Mouse (Mus musculus) mouse embryonic stem cell (cell line): ENCODE data around the gene Sfpq.
"Not testable (repeated sequence)": the region's sequence is repeated elsewhere in the genome, so short reads cannot be mapped to it uniquely, and the experiment has no call there.

ENCODE experiments used
- in situ Hi-C, 2 experiments: fragments of 300-500 bp; cut with MboI; formaldehyde crosslinking; loops; 1 replicate in 1 of 2; 3 replicates in 1 of 2; pipeline ENCODE4 v1.14.3; 2019 to 2020; ENCODE audit warnings: low sequenced_read_pairs in 2 of 2, low pct_unique_long_range_greater_than_20kb in 1 of 2, mixed read lengths in 1 of 2; ENCODE audit not compliant: unreplicated experiment in 1 of 2

Sfpq gene

DNA sequence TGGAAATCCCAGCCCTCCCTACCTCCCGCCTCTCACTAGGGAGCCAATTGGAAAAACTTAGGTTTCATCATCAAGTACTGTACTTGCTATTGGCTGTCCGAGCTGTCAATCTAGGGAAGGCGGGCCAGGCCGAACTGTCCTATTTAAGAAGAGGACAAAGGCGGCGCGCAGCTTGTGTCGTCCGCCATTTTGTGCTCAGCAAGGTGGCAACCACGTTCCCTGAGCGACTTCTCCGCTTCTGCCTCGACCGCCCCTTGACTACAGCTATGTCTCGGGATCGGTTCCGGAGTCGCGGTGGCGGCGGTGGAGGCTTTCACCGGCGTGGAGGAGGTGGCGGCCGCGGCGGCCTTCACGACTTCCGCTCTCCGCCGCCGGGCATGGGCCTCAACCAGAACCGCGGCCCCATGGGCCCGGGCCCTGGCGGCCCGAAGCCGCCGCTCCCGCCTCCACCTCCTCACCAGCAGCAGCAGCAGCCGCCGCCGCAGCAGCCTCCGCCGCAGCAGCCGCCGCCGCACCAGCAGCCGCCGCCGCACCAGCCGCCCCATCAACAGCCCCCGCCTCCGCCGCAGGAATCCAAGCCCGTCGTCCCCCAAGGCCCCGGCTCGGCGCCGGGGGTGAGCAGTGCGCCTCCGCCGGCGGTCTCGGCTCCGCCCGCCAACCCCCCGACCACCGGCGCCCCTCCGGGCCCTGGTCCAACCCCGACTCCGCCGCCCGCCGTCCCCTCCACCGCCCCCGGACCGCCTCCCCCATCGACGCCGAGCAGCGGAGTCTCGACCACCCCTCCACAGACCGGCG, at the start of gene Sfpq:
TSS of gene Sfpq (plus strand) at position 174 of the 795 bp plus-strand sequence.
- in situ Hi-C loops: no loop called here

DNA sequence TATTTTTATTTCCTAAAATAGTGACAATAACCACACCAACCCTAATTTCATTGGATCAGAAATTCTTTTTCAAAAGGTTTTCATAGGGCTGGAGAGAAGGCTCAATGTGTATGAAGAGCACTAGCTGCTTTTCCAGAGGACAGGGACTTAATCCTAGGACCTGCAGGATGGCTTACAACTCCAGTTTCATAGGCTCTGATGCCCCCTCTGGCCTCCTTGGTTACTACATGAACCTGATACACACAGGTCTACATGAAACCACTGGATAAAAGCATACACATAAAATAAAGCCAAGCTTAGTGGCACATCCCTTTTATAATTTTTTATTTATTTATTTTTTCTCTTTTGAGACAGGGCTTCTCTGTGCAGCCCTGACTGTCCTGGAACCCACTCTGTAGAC, 43.7 kb upstream of the Sfpq start:
- in situ Hi-C loops: no loop called here

DNA sequence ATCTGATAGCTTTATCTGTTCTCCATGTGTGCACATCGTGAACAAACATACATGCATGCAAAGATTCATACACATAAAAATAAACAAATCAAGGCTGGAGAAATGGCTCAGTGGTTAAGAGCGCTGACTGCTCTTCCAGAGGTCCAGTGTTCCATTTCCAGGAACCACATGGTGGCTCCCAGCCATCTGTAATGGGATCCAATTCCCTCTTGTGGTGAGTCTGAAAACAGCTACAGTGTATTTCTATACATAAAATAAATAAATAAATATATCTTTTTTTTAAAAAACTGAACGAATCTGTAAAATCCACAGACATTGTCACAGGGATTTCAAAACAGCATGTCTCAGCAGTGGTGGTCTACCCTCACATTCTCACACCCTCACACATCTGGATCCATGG, 42.4 kb upstream of the Sfpq start:
- in situ Hi-C loops: no loop called here

DNA sequence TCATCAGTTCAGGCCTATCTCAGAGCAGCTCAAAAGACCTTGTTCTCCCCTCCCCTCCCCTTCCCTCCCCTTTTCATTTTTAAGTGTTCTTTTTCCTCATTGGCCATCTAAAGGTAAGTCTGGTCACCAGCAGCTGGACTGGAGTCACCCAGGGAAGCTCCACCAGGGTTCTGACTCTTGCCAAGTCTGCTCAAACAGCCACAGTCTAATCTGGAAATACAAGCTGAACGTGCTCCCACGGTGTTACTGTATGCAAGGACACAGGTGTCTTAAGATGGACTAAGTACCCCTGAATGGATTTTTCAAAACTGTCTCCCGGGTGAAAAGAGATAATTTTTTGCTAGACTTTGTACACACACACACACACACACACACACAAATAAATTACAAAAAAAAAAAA, 37.8 kb upstream of the Sfpq start:
- in situ Hi-C loops: no loop called here

DNA sequence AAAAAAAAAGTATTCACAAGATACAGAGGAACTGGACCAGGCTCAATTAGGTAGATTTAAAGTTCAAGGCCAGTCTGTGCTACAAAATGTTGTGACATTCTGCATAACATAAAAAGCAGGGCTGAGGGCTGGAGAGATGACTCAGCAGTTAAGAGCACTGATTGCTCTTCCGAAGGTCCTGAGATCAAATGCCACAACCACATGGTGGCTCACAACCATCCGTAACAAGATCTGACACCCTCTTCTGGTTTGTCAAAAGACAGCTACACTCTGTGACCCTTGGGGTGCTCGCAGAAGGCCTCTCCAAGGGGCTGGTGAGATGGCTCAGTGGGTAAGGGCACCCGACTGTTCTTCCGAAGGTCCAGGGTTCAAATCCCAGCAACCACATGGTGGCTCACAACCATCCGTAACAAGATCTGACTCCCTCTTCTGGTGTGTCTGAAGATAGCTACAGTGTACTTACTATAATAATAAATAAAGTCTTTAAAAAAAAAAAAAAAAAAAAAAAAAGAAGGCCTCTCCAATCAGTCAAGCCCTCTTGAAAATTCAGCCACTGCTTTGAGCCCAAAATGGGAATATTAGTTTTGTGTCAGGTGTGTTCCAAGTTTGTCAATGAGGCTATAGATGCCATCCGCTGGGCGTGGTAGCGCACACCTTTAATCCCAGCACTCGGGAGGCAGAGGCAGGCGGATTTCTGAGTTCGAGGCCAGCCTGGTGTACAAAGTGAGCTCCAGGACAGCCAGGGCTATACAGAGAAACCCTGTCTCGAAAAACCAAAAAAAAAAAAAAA, 37.2 kb upstream of the Sfpq start:
- in situ Hi-C loops: not testable (repeated sequence)

DNA sequence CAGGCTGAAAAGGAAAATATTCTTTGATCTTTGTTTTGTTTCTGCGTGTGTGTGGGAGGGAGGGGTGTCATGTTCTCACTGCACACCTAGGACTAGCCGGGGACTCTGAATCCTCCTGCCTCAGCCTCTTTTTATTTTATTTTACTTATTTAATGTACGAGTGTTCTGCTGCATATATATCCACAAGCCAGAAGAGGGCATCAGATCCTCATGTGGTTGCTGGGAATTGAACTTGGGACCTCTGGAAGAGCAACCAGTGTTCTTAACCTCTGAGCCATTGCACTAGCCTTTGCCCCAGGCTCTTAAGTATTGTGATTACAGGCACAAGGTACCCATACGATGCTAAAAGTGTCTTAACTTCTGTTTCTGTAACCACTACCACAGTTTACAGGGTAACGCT, 34.4 kb upstream of the Sfpq start:
- in situ Hi-C loops: no loop called here

DNA sequence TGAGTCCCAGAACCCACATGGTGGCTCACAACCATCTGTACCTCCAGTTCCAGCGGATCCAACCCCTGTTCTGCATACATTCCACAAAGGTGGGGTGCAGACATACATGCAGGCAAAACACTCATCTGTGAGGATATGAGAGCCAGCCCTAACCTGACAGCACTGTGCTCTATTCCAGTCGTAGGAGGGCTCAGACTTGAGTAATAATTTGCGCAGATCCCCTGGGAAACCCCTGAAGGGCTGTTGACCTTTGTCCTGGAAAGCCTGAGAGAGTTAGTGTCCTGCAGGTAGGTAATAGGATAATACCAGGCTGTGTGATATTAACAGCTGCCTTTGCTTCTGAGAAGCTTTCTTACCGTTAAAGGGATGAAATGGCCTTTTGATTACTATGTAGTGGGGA, 32.6 kb upstream of the Sfpq start:
- in situ Hi-C loops: no loop called here

DNA sequence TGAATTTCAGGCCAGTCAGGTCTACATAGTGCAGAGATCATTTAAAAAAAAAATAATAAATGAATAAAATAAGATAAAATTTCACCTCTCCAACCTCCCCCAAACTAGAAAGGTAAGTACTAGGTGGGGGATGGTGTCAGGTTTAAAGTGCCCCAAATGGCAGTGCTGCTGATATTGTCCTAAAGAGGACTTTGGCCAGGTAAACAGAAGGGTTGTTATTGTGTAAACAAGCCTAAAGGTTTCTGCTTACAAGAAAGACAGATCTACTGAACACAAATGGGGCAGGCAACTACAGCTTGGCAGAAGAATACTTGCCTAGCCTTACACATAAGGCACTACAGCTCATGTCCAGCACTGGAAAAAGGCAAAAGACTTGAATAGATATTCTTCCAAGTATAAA, 30.6 kb upstream of the Sfpq start:
- in situ Hi-C loops: no loop called here

DNA sequence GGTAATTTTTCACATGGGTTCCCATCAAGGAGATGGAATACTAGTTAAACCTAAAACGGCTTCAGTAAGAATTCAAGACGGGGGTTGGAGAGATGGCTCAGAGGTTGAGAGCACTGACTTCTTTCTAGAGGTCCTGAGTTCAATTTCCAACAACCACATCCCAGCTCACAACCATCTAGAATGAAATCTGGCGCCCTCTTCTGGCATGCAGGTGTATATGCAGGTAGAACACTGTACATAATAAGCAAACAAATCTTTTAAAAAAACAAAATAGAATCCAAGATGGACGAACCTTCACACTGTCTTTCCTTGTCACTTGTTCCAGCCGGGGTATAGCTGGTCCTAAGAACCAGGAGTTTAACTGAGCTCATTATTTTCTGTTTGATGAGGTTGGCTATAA, 28.8 kb upstream of the Sfpq start:
- in situ Hi-C loops: no loop called here

DNA sequence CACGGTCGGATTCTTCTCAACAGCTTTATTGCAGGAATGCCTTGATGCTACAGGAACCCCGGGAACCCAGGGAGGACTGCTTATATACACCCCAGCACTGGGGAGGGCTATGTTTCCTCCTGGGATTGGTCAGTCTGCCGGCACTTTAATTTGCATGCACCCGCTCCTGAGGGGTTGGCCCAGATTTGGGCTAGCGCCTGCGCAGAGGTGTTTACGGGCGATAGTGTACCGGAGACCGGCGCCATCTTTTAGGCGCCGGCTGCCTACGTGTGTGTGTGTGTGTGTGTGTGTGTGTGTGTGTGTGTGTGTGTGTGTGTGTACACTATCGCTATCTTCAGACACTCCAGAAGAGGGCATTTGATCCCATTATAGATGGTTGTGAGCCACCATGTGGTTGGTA, 21.8 kb upstream of the Sfpq start:
- in situ Hi-C loops: not testable (repeated sequence)

DNA sequence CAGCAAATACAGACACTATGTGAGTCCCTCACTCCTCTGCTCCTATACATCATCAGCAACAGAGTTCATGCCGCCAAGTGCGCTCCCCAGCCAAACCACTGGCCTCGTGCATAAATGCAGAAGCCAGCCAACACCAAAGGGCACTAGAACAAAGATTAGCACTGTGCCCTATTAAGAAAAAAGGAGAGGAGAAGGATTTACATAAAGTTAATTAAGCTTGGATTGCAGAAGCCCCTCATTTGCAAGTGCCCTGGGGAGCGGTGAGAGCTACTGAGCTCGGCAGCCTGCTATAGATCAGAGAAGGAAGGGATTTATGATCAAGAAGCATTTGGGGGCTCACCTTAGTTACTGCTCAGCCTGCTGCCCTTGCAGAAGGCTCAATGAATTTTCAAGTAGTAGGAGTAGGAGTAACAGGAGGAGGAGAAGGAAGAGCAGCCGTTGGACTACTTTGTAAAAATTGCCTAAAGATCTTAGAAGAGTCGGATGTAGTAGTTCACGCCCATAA, 20.5 kb upstream of the Sfpq start:
- in situ Hi-C loops: no loop called here

DNA sequence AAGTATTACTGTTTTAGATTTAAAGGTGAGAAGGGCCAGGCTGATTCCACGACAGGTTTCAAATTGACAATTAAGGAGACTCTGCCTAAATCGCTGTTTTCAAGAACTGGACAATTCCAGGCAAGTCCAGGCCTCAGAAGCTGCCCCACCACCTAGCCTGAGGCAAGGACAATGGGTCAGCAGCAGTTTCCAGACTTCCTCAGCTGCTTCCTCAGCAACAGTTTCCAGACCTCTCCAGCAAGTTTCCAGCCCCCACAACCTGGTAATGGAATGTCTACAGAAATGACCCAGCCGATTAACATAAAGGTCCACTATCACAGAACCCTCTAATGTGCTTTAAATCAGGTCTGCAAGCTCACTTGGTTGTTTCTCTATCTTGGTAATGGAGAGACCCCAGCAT, 16.7 kb upstream of the Sfpq start:
- in situ Hi-C loops: no loop called here

DNA sequence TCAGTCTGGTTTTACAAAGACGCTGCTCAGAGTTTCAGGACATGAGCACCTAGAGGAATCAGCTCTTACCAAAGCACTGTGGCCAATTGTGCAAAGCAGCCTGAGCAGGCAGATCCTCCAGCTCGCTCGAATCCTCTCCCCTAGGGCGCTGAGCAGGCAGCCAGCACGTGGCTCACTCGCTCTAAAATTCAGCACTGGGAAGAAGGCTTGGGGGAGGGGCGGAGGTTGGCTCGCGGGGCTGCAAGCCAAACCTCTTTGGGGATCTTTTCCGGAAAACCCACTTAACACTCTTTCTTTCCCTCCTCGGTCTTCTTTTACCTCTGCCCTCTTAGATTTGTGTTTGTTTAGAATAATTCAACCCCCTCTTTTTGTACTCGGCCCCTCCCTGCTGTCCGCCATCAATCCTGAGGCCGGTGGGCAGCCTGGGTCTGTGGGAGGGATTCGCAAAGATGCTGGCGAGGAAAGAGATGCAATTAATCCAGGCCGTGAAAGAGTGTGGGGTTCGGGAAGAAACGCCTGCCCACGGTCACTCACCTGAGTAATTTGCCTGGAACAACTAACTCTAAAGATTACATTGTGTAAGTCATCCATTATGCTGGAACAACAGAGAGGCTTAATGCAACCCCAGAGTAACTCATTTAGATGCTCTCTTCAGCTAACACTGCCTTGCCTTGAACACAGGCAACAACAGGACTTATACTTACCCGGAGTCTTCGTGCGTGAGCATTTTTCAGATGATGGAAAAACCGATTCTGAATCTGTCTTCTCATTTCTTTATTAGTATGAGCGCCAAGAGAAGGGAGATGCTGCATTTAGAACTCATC, 15.8 kb upstream of the Sfpq start:
- in situ Hi-C loops: no loop called here

DNA sequence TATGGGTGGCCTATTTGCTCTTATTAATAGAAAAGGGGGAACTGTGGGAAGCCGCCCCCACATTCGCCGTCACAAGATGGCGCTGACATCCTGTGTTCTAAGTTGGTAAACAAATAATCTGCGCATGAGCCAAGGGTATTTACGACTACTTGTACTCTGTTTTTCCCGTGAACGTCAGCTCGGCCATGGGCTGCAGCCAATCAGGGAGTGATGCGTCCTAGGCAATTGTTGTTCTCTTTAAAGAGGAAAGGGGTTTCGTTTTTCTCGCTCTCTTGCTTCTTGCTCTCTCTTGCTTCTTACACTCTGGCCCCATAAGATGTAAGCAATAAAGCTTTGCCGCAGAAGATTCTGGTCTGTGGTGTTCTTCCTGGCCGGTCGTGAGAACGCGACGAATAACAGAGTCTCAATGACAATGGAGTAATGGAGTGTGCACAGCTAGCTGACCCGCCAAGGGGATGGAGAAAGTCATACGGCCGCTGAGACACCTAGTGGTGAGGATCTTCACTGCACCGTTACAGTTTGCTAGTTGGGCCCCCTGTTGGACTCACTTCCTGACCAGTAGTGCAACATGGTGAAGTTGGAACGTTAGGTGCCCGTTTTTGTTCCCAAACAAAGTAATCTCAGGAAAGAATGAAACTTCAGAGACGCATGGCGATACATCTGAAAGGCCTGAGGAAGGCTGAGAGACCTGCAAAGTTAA, 5.7 kb upstream of the Sfpq start:
- in situ Hi-C loops: not testable (repeated sequence)

DNA sequence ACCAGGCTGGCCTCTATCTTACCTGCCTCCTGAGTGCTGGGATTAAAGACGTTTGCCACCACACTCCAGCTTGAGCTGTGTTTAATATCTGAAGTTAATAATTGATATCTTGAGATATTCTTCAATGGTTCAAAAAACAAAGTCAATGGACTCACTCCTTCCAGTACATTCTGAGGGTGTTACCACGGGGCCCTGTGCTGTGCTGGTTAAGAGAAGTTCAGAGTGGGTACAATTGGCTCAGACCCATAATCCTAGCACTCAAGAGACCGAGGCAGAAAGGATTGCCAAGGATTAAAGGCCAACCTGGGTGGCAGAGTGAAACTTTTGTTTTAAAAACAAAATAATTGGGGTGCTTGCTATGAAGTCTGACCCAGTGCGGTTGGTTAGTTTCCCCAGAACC, 4.8 kb upstream of the Sfpq start:
- in situ Hi-C loops: no loop called here

DNA sequence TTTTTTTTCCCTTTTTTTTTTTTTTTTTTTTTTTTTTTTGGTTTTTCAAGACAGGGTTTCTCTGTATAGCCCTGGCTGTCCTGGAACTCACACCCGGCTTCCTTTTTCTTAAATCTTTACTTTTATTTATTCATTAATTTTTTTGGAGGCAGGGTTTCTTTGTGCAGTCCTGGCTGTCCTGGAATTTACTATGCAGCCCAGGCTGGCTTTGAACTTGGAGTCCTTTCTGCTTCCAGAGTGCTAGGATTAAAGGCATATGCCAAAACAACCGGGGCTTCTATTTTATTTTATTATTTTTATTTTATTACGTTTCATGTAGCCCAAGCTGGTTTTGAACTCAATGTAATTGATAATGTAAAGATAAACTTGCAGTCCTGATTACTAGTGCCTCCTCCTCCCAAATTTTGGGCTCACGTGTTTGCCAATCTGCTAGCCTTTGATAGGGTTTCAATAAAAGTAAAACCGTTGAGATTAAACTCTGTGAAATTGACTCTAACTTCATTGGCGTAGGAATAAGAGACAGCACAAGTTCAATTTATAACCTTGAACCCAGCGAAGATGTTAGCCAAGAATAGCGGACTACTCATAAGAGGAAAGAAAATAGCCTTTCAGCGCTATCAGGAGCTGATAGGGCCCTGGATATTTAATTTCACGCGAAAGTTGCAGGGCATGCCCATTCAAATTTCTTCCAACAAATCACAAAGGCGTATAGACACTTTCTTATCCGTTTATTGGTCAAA, 543 bp upstream of the Sfpq start:
- in situ Hi-C loops: no loop called here

DNA sequence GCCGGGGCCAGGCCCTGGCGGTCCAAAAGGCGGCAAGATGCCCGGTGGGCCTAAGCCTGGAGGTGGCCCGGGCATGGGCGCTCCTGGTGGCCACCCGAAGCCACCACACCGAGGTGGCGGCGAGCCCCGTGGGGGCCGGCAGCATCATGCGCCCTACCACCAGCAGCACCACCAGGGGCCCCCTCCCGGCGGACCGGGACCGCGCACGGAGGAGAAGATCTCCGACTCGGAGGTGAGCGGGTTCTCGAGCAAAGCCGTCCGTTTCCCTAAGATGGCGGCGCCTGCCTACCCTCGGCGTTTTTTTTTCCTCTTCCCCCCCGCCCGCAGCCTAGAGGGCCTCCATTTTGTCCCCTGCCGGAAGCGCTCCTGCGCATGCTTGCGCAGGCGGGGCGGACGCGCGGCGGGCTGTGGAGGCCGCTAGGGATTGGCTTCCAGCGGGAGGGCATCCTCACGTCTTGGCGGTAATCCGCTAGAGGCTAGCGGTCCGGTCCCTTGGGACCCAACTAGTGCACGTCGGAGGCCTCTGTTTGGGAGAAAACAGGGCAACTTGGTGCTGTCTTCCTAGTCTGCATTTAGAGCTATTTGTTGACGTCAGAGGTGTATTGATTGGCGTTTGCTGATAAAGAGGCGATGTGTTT, 984 bp downstream of the Sfpq start:
- in situ Hi-C loops: no loop called here
